Mouse (Mus musculus) cerebellum, adult (tissue): ENCODE data around the gene Traf3.

Source experiments
- ATAC-seq: cut with Nextera tagmentation; 2 replicates; pipeline ENCODE4 v1.9.2; 2017; ENCODE audit warnings: mild to moderate bottlenecking, moderate library complexity, mixed read lengths; ENCODE audit not compliant: insufficient number of reproducible peaks, low FRiP score, low TSS enrichment

The Traf3 gene

GRCm38 (mm10) chr12:111152981-111153710, 13.0 kb upstream of the Traf3 start:
- ATAC-seq, result no peak

DNA sequence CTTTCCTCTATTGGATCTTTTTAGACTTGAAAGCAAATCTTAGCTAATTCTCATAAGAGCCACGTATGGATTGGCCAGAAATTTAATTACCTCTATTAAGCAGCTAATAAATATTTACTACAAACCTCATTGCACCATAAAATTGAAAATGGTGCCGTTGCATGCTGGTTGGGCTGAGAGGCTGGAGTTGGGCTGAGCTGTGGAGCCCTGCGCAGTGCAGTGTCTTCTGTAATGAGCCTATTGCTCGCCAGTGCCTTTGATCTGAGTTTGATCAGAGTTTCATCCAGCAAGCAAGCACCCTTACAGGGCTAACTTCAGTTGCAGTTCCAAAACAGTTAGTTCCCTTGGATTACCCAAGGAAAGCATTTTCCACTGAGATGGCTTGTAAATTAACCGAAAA, 12.2 kb upstream of the Traf3 start:
- no peak for ATAC-seq

DNA sequence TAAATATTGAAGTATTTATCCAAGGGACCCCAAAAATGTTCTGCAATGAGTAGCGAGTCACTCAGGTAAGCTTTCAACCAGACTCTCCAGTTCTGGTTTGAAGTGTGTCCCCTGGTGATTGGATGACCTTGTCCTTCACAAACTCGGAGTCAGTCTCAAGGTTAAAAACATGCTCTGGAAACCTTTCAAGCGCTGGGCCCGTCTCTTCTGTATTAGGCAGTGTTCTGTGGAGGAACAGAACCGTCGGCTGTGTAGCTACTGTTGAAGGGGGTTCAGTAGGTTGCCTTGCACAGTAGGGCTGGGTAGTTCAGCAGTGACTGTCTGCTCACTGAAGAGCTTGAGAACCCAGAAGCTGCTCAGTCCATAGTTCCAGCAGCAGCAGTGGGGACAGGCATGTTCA, 11.5 kb upstream of the Traf3 start:
- no peak for ATAC-seq

DNA sequence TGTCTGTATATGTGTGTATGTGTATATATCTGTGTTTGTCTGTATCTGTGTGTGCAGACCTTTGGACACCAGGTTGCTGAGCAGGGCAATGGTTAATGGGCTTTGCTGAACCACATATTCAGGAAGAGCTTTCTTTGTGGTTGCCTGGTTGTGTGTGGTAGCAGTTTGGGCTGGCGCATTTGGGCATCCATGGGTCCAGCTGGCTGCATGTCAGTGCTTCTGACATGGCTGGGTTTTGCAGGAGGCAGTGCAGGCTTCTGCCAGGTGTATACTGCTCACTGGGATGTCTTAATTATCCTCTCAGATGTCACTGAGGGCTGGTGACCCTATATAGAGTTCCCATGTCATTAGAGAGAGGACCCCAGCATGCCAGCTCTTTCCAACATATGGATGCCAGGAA, 10.4 kb upstream of the Traf3 start:
- no peak for ATAC-seq

DNA sequence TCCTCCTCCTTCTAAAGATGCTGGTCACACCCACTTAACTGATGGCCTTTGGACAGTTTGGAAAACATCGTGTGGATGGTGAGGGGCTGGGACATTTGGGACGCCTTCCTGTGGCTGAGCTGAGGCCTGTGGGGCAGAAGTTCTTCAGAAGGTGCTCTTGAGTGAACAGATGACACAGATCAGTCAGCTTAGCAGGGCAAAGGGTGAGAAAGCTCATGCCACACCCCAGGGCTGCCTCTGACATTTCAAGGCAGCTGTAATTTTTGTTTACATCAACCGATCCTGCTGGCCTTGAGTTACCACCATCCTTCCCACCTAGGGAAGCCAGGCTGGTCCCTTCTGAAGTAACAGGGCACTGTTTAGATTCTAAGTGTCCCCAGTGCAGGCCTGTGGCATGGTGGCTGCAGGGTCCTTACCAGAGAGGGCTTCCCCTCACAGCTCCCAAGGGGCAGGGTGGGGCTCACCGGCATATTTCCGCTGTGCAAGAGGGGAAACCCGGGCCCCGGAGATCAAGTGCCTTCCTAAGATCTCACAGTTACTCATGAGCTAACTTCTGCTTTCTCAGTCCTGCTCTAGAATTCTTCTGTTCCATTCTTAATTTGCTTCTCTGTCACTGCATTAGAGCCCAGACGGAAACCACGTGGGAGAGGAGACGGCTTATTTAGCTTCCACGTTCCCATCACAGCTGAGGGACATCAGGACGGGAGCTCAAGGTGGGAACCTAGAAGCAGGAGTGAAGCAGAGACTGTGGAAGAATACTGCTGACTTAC, 6.3 kb upstream of the Traf3 start:
- ATAC-seq, result no peak

DNA sequence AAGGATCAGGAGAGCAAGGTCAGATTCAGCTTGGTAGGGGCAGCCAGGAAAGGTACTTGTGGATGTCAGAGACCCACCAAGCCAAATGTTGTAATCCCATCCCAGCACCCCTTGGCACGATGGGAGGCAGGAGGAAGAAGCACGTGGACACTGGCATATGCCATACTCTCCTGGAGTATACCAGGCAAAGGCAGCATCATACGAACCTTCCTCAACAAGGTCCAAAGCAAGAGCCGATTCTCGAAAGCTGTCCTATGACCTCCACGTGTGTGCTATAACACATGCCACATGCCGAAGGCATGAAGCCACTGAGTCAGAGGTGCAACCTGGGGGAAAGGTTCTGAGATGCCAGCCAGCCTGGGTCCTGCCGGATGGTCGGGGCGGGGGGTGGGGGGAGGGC, 5.3 kb upstream of the Traf3 start:
- no peak for ATAC-seq

GRCm38 (mm10) chr12:111161943-111162311, 4.2 kb upstream of the Traf3 start:
- no peak for ATAC-seq

GRCm38 (mm10) chr12:111162312-111163061, 3.7 kb upstream of the Traf3 start:
- ATAC-seq, result no peak

GRCm38 (mm10) chr12:111164310-111164751, 1.8 kb upstream of the Traf3 start:
- ATAC-seq, result peak; percentile 80

GRCm38 (mm10) chr12:111165146-111165812, 891 bp upstream of the Traf3 start:
- peak; percentile 49; the same call in 1 of the 2 replicates for ATAC-seq

- no peak for ATAC-seq
Observed at GRCm38 (mm10) chr12:111166681-111167289, 615 bp downstream of the Traf3 start.

DNA sequence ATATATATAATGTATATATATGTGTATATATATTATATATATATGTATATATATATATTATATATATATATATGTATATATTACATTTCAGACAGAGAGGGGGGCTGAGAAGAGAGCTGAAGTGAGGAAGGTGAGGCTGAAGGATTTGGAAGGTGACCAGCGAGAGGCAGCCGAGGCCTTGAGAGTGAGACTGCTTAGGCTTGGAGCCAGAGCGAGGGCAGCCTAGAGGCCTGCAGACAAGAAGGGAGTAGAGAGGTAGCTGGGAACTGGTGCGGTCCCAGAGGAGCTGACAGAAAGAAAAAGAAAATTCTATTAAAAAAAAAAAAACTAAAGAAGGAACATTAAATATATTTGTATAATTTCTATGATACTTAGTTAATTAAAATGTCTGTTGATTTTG, 2.7 kb downstream of the Traf3 start:
- ATAC-seq, result no peak

- no peak for ATAC-seq
Observed at GRCm38 (mm10) chr12:111178772-111179171, 12.6 kb downstream of the Traf3 start.

GRCm38 (mm10) chr12:111181848-111182247, 15.7 kb downstream of the Traf3 start:
- no peak for ATAC-seq

GRCm38 (mm10) chr12:111182378-111182777, 16.2 kb downstream of the Traf3 start:
- no peak for ATAC-seq

DNA sequence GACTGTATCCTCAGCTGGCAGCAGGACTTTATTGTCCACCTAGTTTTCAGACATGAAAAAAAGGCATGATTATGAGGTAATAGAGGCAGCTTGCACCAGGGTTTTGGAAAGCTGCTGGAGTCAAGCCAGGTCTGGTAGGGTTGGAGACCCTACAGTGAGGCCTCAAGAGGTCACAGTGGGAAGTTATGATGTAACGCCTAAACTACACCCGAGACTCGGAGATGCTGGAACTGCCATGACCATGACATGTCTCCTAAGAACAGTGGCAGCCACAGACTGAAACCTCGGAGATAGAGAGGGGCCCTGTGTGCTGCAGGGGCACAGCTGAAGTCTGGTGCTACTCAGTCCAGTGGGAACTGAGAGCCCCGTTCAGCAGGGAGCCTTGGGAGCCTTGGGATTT, 18.3 kb downstream of the Traf3 start, which contains the start of gene 4930595D18Rik:
TSS of gene 4930595D18Rik (minus strand) at position 16 of the 400 bp plus-strand sequence.
- no peak for ATAC-seq

- ATAC-seq, result no peak
Observed at GRCm38 (mm10) chr12:111186986-111187385, 20.8 kb downstream of the Traf3 start.

DNA sequence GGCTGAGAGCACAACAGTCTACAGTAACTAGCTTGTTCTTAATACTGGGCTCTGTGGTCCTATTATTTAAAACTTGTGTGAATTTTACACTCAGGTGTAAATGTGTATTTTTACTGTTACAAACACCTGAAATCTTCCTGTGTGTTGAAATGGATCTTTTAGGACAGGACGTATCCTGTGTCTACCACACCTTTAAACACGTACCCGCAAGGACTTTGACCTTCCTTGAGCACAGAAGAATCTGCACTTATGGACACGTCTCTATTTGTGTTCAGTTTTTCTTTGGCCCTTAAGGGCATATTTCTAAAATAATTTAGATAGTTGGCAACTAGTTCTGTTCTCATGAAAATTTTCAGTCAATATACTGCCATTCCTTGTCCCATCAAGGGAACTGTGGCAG, 22.1 kb downstream of the Traf3 start:
- no peak for ATAC-seq

DNA sequence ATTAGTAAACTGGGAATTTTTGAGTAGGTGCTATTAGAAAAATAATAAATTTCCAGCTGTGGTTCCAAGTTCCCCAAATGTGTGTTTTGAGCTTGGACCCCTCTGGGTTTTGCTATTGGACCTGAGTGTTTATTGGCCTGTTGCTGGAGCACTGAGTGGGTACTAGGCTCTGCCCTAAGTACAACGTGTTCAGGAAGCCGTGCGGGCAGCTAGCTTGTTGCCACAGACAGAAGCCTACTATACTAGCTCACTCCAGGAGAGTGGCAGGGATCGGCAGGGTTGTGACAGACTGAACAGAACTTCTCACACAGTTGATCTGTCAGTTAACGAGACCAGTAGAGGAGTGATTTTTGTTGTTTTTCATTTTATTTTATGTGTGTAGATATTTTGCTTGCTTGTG, 24.2 kb downstream of the Traf3 start:
- ATAC-seq, result no peak

DNA sequence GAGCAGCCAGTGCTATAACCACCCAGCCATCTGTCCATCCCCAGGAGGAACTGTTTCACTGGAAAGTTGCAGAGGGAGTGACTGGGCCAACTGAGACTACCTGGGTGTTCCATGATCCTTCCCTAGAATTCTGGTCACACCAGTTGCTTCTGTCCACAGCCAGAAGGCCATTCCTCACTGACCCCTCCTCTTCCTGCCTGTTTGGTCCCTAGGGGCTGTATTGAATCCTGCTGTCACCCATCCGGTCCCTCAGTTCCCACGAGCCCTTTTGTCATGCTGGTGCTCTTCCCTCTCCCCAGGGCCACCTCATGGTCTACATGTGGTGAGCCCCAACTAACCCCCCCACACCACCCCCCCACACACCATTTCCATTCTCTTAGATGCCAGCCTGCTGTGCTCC, 24.7 kb downstream of the Traf3 start:
- no peak for ATAC-seq
